Mouse (Mus musculus): ENCODE data around the gene Pax3. TPM values are rescaled to one million over a fixed set of nuclear protein-coding genes. Genes with fewer than 3 reads are reported as not detected.

The Pax3 gene
- total and polyA plus RNA-seq, 3 experiments: 0.08 to 0.10 TPM; not detected in 1

- no peaks in the 10 kb centered on the region for H3K4me1 ChIP-seq (ENCODE audit: control insufficient read depth in 1 of 2, insufficient read depth in 2 of 2)
- H3K4me3 ChIP-seq (replicated peaks in 1 of 3; ENCODE audit: low read depth in 2 of 3, low read length in 2 of 3, poor library complexity in 1 of 3): no peak overlapping the region
- no peak for DNase-seq (ENCODE audit: extremely low read depth)
- H3K36me3 ChIP-seq (replicated peaks in 1 of 2; ENCODE audit: control insufficient read depth in 1 of 2, insufficient read depth in 1 of 2, low read length in 1 of 2): no peaks in the 10 kb centered on the region
- H3K4me2 ChIP-seq (ENCODE audit: insufficient read depth, low read depth, poor library complexity, severe bottlenecking): no peak overlapping the region
- in situ Hi-C loops (cut with MboI; ENCODE audit: low pct_ligation_motif_present, low pct_unique_long_range_greater_than_20kb, low sequenced_read_pairs): no loop called here
- H3K27ac ChIP-seq (ENCODE audit: insufficient read depth, low read depth): no peak overlapping the region
- H3K9me3 ChIP-seq (replicated peaks; ENCODE audit: low read length): peaks cover 9% of the 10 kb centered on the region
- H3K79me2 ChIP-seq (replicated peaks; ENCODE audit: control insufficient read depth, extremely low read depth, insufficient read depth, poor library complexity, severe bottlenecking): no peaks in the 10 kb centered on the region
- dilution Hi-C loops (cut with MboI; ENCODE audit: extremely low pct_ligation_motif_present, extremely low pct_unique_long_range_greater_than_20kb, low sequenced_read_pairs): no loop called here
- no peaks in the 10 kb centered on the region for H3K27me3 ChIP-seq (replicated peaks)
- H3K9ac ChIP-seq (ENCODE audit: insufficient read depth, low read depth): no peak overlapping the region
- no peak for TF ChIP-seq MAZ (IDR thresholded peaks at IDR 0.05; ENCODE audit: low read depth, low read length)
- no peak for TF ChIP-seq USF2 (conservative IDR thresholded peaks at IDR 0.05; ENCODE audit: low read depth, low read length)
- no peak for TF ChIP-seq POLR2A (IDR thresholded peaks at IDR 0.05; ENCODE audit: low read depth, low read length)
- TF ChIP-seq E2F4 (IDR thresholded peaks at IDR 0.05; ENCODE audit: insufficient replicate concordance, low read depth, low read length): no peak
These were observed 20.5 kb upstream of the Pax3 start for GRCm38 (mm10) chr1:78217151-78218034.

GRCm38 (mm10) chr1:78216509-78217141, 19.7 kb upstream of the Pax3 start:
- no peaks in the 10 kb centered on the region for H3K4me1 ChIP-seq (ENCODE audit: control insufficient read depth in 1 of 2, insufficient read depth in 2 of 2)
- H3K4me2 ChIP-seq (ENCODE audit: insufficient read depth, low read depth, poor library complexity, severe bottlenecking): no peak overlapping the region
- in situ Hi-C loops (cut with MboI; ENCODE audit: low pct_ligation_motif_present, low pct_unique_long_range_greater_than_20kb, low sequenced_read_pairs) (no loop called here), dilution Hi-C loops (cut with MboI; ENCODE audit: extremely low pct_ligation_motif_present, extremely low pct_unique_long_range_greater_than_20kb, low sequenced_read_pairs) (no loop called here)
- H3K27me3 ChIP-seq (replicated peaks): no peaks in the 10 kb centered on the region
- DNase-seq (ENCODE audit: extremely low read depth): no peak
- H3K9ac ChIP-seq (ENCODE audit: insufficient read depth, low read depth): no peak overlapping the region
- H3K79me2 ChIP-seq (replicated peaks; ENCODE audit: control insufficient read depth, extremely low read depth, insufficient read depth, poor library complexity, severe bottlenecking): no peaks in the 10 kb centered on the region
- no peak overlapping the region for H3K4me3 ChIP-seq (replicated peaks in 1 of 3; ENCODE audit: low read depth in 2 of 3, low read length in 2 of 3, poor library complexity in 1 of 3)
- no peaks in the 10 kb centered on the region for H3K36me3 ChIP-seq (replicated peaks in 1 of 2; ENCODE audit: control insufficient read depth in 1 of 2, insufficient read depth in 1 of 2, low read length in 1 of 2)
- no peak overlapping the region for H3K27ac ChIP-seq (ENCODE audit: insufficient read depth, low read depth)
- TF ChIP-seq CHD1 (IDR thresholded peaks at IDR 0.05; ENCODE audit: low read depth, low read length): no peak
- no peak for TF ChIP-seq ZKSCAN1 (IDR thresholded peaks at IDR 0.05; ENCODE audit: borderline replicate concordance, low read depth, low read length)
- no peak for TF ChIP-seq GABPA (IDR thresholded peaks at IDR 0.05; ENCODE audit: insufficient replicate concordance, low read depth, low read length)
- TF ChIP-seq MEF2A (IDR thresholded peaks at IDR 0.05; ENCODE audit: borderline replicate concordance, low read depth, low read length): no peak
- TF ChIP-seq USF1 (IDR thresholded peaks at IDR 0.05; ENCODE audit: low read depth, low read length): no peak
- TF ChIP-seq MAFK (IDR thresholded peaks at IDR 0.05; ENCODE audit: insufficient replicate concordance, low read length): no peak
- no peak for TF ChIP-seq MAX (IDR thresholded peaks at IDR 0.05; ENCODE audit: low read length)
- no peak for TF ChIP-seq EP300 (IDR thresholded peaks at IDR 0.05; ENCODE audit: low read length)
- H3K9me3 ChIP-seq (replicated peaks; ENCODE audit: low read length): peaks cover 9% of the 10 kb centered on the region
